Mouse (Mus musculus) embryonic facial prominence, embryonic 13.5 days (tissue): ENCODE measurements around the gene Gm20518. TPM values are rescaled to one million over a fixed set of nuclear protein-coding genes. Genes with fewer than 3 reads are reported as not detected.

ENCODE experiments used
- ATAC-seq: fragments of 200-750 bp; cut with Nextera tagmentation; 2 replicates; pipeline ENCODE4 v1.8.0; 2017; ENCODE audit warnings: low read depth; ENCODE audit not compliant: insufficient number of reproducible peaks, insufficient read depth, low FRiP score, low TSS enrichment
- H3K27ac ChIP-seq: fragments of 300-500 bp; sonication (generic); 2 replicates; pipeline ENCODE4 v1.5.1; 2015; ENCODE audit warnings: moderate library complexity, mild to moderate bottlenecking, inconsistent platforms
- H3K27me3 ChIP-seq: fragments of 300-500 bp; sonication (generic); 2 replicates; pipeline ENCODE4 v1.6.1; 2015; ENCODE audit warnings: mild to moderate bottlenecking, inconsistent platforms
- H3K36me3 ChIP-seq: fragments of 300-500 bp; sonication (generic); 2 replicates; pipeline ENCODE4 v1.6.1; 2015; ENCODE audit warnings: mild to moderate bottlenecking, inconsistent platforms
- H3K4me1 ChIP-seq: fragments of 300-500 bp; sonication (generic); 2 replicates; pipeline ENCODE4 v1.6.1; 2015; ENCODE audit warnings: inconsistent platforms
- H3K4me2 ChIP-seq: fragments of 300-500 bp; sonication (generic); 2 replicates; pipeline ENCODE4 v1.6.1; 2015; ENCODE audit warnings: moderate library complexity, mild to moderate bottlenecking, inconsistent platforms
- H3K4me3 ChIP-seq: fragments of 300-500 bp; sonication (generic); 2 replicates; pipeline ENCODE4 v1.5.1; 2015; ENCODE audit warnings: mild to moderate bottlenecking, inconsistent platforms
- H3K9ac ChIP-seq: fragments of 300-500 bp; sonication (generic); 2 replicates; pipeline ENCODE4 v1.6.1; 2015; ENCODE audit warnings: mild to moderate bottlenecking, inconsistent platforms
- H3K9me3 ChIP-seq: fragments of 300-500 bp; sonication (generic); 2 replicates; pipeline ENCODE4 v1.6.1; 2016; ENCODE audit warnings: inconsistent platforms
- WGBS: fragments of 180-500 bp; shearing (Covaris S2); methylation state at CpG from one replicate; pipeline ENCODE4 v1.1.7; 2015; ENCODE audit warnings: mixed read lengths; 5-methylcytosine and 5-hydroxymethylcytosine counted together
- polyA plus RNA-seq: library from polyadenylated mRNA; unstranded; fragments of >200 nt; fragmentation: Nextera tagmentation; extraction: Ambion mirVana; gene quantifications from 2 replicates; pipeline ENCODE4 v1.2.1, GENCODE M21; 2015

Gm20518 gene
- polyA plus RNA-seq, 1 experiment from 2014 or later: 0.14 TPM

DNA sequence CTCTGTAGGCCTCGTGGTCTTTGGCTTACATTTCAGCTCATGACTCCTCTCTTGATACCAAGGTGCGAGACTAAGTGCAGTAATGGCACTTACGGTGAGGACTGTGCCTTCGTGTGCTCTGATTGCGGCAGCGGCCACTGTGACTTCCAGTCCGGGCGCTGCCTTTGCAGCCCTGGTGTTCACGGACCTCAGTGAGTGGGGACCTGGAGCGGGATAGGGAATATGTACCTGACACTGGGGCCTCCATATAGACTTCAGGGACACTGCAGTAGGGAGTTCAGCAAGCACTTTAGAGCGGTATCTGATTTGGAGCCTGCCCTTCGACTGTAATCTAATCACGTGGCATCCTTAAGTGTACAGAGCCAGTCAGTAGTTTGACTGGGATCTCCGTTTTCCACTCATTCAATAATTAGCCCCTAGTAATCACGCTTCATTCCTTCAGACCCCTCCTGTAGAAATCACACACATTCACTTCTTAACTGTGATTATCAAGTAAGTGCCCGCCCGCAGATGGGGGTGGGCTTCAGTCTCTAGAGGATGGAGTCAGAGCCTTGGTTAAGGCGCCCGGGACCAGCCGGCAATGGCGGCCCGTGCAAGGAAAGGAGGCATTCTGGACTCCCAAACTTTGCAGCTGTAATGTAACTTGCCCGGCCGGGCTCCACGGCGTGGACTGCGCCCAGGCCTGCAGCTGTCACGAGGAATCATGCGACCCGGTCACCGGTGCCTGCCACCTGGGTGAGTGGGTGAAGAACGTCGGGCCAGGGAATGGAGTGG is 87.6 kb downstream of the Gm20518 start:
- peaks cover 50% of the 10 kb centered on the region for H3K36me3 ChIP-seq
- WGBS: 16% methylated on average over 33 of the region's 33 CpGs

DNA sequence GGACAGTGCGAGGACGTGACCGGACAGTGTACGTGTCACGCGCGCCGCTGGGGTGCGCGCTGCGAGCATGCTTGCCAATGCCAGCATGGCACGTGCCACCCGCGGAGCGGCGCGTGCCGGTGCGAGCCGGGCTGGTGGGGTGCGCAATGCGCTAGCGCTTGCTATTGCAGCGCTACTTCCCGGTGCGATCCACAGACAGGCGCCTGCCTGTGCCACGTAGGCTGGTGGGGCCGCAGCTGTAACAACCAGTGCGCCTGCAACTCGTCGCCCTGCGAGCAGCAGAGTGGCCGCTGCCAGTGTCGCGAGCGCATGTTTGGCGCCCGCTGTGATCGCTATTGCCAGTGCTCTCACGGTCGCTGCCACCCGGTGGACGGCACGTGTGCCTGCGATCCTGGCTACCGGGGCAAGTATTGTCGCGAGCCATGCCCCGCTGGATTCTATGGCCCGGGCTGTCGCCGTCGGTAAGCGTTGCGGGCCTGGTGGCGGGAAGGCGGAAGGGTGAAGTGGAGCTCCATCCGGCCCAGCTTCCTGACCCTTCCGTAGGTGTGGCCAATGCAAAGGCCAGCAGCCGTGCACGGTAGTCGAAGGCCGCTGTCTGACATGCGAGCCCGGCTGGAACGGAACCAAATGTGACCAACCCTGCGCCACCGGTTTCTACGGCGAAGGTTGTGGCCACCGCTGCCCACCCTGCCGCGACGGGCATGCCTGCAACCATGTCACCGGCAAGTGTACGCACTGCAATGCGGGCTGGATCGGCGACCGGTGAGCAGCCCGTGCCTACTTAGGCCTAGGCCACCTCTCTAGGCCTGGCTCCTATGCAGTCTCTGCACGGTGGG is 88.4 kb downstream of the Gm20518 start:
- Histone ChIP-seq H3K9ac (peak overlapping the region; percentile 69), H3K4me2 (peak overlapping the region; percentile 77), H3K27ac (peak overlapping the region; percentile 57; the same call in 1 of the 2 replicates), H3K4me3 (peak overlapping the region; percentile 35), H3K4me1 (peaks cover 94% of the 10 kb centered on the region), H3K9me3 (no peaks in the 10 kb centered on the region), H3K36me3 (peaks cover 44% of the 10 kb centered on the region), H3K27me3 (peaks cover 66% of the 10 kb centered on the region)
- 7% methylated on average over 83 of the region's 83 CpGs for WGBS
- no peak for ATAC-seq

More for the DNA sequence above, 87.6 kb downstream of the Gm20518 start:
- H3K9me3 ChIP-seq: no peaks in the 10 kb centered on the region
- peaks cover 63% of the 10 kb centered on the region for H3K27me3 ChIP-seq
- H3K9ac ChIP-seq: peak overlapping the region; percentile 69
- peak overlapping the region; percentile 77 for H3K4me2 ChIP-seq
- peak overlapping the region; percentile 35 for H3K4me3 ChIP-seq
- peaks cover 97% of the 10 kb centered on the region for H3K4me1 ChIP-seq
- no peak for ATAC-seq
- peak overlapping the region; percentile 57 for H3K27ac ChIP-seq

DNA sequence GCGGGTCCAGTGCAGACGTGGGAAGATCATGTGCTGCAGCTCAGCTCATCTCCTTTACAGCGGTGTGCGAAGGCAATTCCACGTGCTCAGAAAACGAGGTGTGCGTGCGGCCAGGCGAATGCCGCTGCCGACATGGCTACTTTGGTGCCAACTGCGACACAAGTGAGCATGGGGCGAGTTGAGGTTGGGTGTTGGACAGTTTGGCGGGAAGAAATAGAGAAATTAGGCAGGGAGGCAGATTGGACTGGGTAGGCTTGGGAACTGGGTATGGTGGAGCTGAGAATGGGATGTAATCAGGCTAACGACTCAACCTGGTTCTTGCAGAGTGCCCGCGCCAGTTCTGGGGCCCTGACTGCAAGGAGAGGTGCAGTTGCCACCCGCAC is 89.0 kb downstream of the Gm20518 start:
- H3K27ac ChIP-seq: peak overlapping the region; percentile 55; the same call in 1 of the 2 replicates
- WGBS: 12% methylated on average over 18 of the region's 18 CpGs
- H3K9ac ChIP-seq: peak overlapping the region; percentile 69

DNA sequence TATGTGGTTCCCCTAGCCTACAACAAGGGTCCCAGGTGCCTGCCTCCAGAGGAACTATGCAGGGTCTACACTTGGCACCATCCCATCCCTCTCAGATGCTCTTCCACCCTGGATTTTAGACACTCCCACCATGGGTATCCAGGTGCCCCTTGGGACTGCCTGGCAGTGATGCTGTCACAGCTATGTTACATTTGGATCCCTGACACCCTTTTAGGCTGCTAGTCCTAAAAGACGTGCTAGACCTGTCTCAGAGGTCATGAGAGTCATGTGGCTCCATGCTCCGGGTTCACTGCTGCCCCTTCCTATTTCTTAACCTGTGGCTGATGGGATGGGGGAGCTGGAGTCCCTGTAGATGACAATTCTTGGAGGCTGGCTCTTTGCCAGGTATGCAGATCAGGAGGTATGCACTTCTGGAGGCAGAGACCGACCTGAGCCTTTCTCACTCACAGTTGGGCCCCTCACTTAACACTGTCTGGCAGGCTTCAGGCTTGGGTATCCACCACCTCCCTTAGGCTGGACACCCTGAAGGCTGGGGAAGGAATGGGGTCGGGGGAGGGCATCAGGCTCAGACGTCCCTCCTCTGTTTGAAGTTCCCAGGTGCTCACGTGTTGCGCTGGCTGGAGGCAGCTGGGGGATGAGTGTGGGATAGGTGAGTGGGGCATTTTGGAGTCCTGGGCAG is 89.6 kb downstream of the Gm20518 start:
- no peak for ATAC-seq
- Histone ChIP-seq H3K27me3 (peaks cover 66% of the 10 kb centered on the region), H3K9me3 (no peaks in the 10 kb centered on the region), H3K9ac (peak overlapping the region; percentile 69; the same call in 1 of the 2 replicates), H3K36me3 (peaks cover 34% of the 10 kb centered on the region), H3K4me1 (peaks cover 84% of the 10 kb centered on the region), H3K4me3 (peak overlapping the region; percentile 35), H3K4me2 (peak overlapping the region; percentile 77), H3K27ac (no peak overlapping the region; the same call in 1 of the 2 replicates)
- 13% methylated on average over 7 of the region's 7 CpGs for WGBS

More for the DNA sequence above, 89.0 kb downstream of the Gm20518 start:
- Histone ChIP-seq H3K27me3 (peaks cover 66% of the 10 kb centered on the region), H3K4me2 (peak overlapping the region; percentile 77), H3K36me3 (peaks cover 38% of the 10 kb centered on the region), H3K9me3 (no peaks in the 10 kb centered on the region), H3K4me3 (peak overlapping the region; percentile 35), H3K4me1 (peaks cover 88% of the 10 kb centered on the region)
- no peak for ATAC-seq

DNA sequence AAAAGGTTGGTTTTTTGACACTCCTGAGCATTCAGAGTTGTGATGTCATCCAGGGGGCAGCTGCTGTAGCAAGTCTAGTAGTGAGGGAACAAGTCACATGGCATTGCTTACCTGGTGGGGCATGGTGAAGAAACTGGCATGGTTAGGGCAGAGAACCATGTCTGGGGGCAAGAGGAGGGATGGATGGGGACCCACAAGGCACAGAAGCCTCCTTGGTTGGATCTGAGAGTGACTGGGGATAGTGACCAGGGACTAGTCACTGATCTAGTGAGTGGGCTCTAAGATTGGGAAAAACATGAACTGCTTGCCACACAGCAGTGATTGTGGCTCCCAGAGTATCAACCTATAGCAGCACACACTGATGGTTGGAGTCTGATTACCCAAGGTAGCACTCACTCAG is 91.9 kb downstream of the Gm20518 start:
- peak overlapping the region; percentile 75 for H3K4me3 ChIP-seq
- peaks cover 50% of the 10 kb centered on the region for H3K27me3 ChIP-seq
- H3K36me3 ChIP-seq: peaks cover 17% of the 10 kb centered on the region
- H3K4me1 ChIP-seq: peaks cover 78% of the 10 kb centered on the region
- peak overlapping the region; percentile 95 for H3K9ac ChIP-seq
- H3K4me2 ChIP-seq: peak overlapping the region; percentile 82
- ATAC-seq: no peak
- H3K27ac ChIP-seq: peak overlapping the region; percentile 99; the same call in 1 of the 2 replicates
- H3K9me3 ChIP-seq: no peaks in the 10 kb centered on the region

DNA sequence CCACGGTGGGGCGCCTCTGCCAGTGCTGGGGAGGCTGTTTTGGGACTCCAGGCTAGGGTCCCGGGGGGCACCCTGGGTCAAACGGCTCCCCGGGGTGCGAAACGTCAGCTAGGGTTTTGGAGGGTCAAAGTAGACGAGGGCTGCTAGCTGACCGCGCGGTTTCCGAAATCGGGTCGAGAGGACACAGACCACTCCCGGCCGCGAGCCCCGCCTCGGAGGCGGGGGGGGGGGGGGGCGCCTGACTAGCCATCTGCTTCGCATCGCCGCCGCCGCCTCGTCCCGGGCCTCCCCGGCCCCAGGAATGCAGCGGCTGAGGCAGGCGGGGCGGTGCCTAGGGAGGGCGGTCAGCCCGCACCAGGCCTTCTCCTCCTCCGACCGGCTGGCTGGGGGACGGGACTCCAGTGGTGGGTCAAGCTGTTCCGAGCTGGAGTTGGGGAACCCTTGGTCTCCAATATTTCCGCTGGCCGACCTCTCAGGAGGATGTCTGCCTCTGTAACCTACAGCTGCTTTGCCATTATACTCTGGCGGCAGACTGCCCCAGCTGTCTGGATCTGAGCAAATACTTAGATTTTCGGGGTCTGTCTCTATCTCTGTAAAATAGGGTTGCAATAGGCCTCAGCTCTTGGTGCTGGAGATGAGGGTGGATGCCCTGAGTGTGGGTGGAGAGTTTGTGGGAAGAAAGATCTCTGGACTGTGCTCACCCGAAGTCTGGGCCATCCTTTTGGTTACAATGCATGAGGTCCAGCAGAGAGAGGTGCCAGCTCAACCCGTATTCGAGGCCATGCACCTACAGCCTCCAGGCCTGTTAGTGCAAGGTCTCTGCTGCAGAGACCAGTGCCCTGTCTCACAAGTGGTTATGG is 92.9 kb downstream of the Gm20518 start:
- Histone ChIP-seq H3K9me3 (no peaks in the 10 kb centered on the region), H3K4me2 (peak overlapping the region; percentile 82), H3K9ac (peak overlapping the region; percentile 95), H3K27me3 (peaks cover 40% of the 10 kb centered on the region), H3K27ac (peak overlapping the region; percentile 99), H3K4me1 (peaks cover 68% of the 10 kb centered on the region), H3K4me3 (peak overlapping the region; percentile 75), H3K36me3 (peaks cover 16% of the 10 kb centered on the region)
- ATAC-seq: peak; percentile 40; the same call in 1 of the 2 replicates
- under 1% methylated on average over 41 of the region's 45 CpGs for WGBS

- peak overlapping the region; percentile 75 for H3K4me3 ChIP-seq
- under 1% methylated on average over 29 of the region's 29 CpGs for WGBS
- H3K36me3 ChIP-seq: peaks cover 16% of the 10 kb centered on the region
- peak overlapping the region; percentile 99 for H3K27ac ChIP-seq
- H3K9ac ChIP-seq: peak overlapping the region; percentile 95
- H3K4me2 ChIP-seq: peak overlapping the region; percentile 82
- peak; percentile 13; the same call in 1 of the 2 replicates for ATAC-seq
- peaks cover 61% of the 10 kb centered on the region for H3K4me1 ChIP-seq
- H3K27me3 ChIP-seq: peaks cover 33% of the 10 kb centered on the region
- no peaks in the 10 kb centered on the region for H3K9me3 ChIP-seq
These were observed 93.6 kb downstream of the Gm20518 start for GRCm38 (mm10) chr16:17797812-17798311.

DNA sequence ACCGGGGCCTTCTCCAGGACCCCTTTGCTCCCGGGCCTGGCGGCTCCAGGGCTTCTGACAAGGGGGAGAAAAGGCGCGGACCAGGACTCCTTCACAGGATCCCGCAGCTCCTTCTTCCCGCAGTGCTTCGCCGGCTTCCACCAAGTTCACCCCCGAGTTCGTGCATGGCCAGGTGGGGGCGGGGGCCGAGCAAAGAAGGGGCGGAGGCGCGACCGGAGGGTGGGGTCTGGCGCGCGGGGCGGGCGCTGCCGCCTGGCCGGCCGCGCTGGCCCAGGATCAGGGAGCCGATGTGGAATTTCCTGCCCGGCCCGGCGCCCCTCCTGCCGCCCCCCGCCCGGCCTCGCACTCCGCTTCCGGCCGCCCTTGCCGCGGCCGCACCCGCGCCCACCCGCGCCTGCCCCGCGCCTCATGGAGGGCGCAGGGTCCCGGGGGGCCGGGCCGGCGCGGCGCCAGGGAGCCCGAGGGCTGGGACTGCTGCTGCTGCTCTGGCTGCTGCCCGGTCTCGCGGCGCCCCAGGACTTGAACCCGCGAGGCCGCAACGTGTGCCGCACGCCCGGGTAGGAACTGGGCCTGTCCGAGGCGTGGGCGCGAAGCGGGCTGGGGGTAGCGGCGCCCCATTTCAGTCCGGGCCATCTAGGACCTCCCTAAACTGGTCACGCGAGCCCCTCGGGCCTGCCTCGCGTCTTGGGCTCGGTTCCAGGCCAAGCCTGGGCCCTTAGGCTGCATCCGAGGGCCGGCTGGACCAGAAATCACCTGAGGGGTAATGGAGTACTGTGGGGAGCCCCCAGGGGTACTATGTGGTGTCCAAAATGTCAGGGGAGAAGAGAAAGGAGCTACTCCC is 94.3 kb downstream of the Gm20518 start, which contains the start of gene Scarf2:
Gene Scarf2, plus strand, starts transcription at position 312 of the 841 bp plus-strand sequence.
- Histone ChIP-seq H3K36me3 (peaks cover 20% of the 10 kb centered on the region), H3K4me1 (peaks cover 54% of the 10 kb centered on the region), H3K4me3 (peak within 1 kb of the TSS; percentile 75), H3K27ac (peak within 1 kb of the TSS; percentile 99), H3K27me3 (peaks cover 27% of the 10 kb centered on the region), H3K9me3 (no peaks in the 10 kb centered on the region), H3K9ac (peak within 1 kb of the TSS; percentile 95), H3K4me2 (peak within 1 kb of the TSS; percentile 82)
- WGBS: under 1% methylated on average over 78 of the region's 81 CpGs
- ATAC-seq: peak; percentile 59

- Histone ChIP-seq H3K27me3 (peaks cover 20% of the 10 kb centered on the region), H3K4me3 (peak overlapping the region; percentile 75), H3K9ac (peak overlapping the region; percentile 95), H3K4me1 (peaks cover 48% of the 10 kb centered on the region), H3K4me2 (peak overlapping the region; percentile 82), H3K36me3 (peaks cover 27% of the 10 kb centered on the region), H3K27ac (peak overlapping the region; percentile 99), H3K9me3 (no peaks in the 10 kb centered on the region)
- no peak for ATAC-seq
These were observed 95.0 kb downstream of the Gm20518 start for GRCm38 (mm10) chr16:17796519-17796918.
